Mouse (Mus musculus) thymus, postnatal 4 days (tissue): ENCODE data around the gene Lrrc9.

ENCODE experiments used
- DNase-seq: peaks from one replicate; pipeline ENCODE4 v3.0.0; 2021

The Lrrc9 gene

GRCm38 (mm10) chr12:72441839-72442576, at the start of gene Lrrc9:
Gene Lrrc9 (plus strand): TSS chr12:72441866.
- DNase-seq, result peak; percentile 72

- no peak for DNase-seq
These were observed 48.4 kb upstream of the Lrrc9 start for GRCm38 (mm10) chr12:72393046-72393805.

GRCm38 (mm10) chr12:72405031-72405430, 36.6 kb upstream of the Lrrc9 start:
- DNase-seq, result no peak

DNA sequence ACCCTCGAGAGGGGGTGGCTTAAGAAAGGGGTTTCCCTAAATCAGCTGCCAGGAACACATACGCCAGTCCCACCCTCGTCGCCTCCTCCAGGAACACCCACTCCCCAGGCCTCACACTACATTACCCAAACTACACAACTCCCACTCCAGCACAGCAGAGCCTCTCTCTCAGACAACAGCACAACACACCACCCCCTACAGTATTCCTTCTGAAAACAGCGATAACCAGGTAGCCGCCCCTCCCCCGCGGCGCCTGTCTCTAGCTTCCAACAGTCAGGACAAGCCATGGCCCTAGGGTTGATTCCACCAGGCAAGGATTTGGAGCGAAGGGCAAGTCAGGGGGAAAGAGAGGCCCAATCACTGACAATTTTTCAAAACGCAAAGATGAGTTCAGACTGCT, 34.5 kb upstream of the Lrrc9 start:
- DNase-seq, result no peak

GRCm38 (mm10) chr12:72407721-72408110, 34.0 kb upstream of the Lrrc9 start:
- no peak for DNase-seq

- peak; percentile 51 for DNase-seq
These were observed 33.4 kb upstream of the Lrrc9 start for GRCm38 (mm10) chr12:72408111-72408891.

DNA sequence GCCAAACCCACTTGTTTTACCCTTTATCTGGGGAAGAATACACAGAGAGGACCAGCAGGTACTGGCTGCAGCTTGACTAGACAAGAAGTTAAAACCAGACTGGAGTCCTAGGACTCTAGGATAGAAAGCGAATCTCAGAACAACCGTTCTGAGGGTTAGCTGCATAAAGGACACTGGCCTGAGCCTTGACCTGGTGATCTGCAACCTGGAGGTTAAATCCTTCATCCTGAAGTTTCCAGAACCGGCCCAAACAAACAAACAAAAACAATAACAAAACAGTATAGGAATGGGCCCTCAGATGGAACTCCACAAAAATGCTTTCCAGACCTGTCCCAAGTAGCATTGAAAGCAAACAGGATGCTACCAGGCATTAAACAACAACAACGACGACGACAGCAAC, 32.7 kb upstream of the Lrrc9 start, which contains the start of gene Rtn1:
Gene Rtn1, minus strand, starts transcription at position 101 of the 400 bp plus-strand sequence.
- no peak for DNase-seq

GRCm38 (mm10) chr12:72417762-72418161, 23.9 kb upstream of the Lrrc9 start:
- peak; percentile 12 for DNase-seq

DNA sequence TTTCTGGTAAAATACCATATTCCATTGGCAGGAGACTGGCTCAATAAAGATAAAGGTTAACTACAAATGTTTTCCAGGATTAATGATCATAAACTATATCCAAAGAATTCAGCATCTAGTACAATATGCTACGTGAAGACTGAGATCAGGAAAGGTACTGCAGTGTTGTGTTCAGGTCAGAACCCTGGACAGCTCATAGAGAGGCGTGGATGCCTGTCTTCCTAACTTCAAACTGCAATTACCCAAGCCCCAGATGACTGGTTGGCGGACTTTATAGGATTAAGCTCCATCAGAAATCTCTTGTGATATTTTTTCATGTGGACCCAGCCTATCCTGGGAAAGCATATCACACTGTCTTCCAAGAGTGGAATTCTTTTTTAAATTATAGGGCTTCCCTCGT, 19.0 kb upstream of the Lrrc9 start:
- no peak for DNase-seq

DNA sequence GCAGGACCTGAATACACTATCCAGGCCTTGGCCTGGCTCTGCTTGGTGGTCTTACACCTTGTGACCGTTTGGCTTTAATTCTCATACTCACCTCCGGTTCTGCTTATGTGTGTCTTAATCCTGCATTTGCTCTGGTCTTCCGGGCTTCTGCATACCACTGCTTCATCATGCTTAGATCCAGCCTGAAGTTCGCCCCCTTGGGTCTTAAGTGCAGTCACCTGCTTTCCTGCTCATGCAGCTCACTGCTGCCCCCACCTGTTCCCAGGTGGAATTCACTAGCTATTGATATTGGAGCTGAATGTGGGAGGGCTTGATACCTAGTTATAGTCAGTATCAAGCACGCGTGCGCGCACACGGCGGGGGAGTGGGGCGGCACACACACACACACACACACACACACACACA, 13.9 kb upstream of the Lrrc9 start:
- DNase-seq, result peak; percentile 81

DNA sequence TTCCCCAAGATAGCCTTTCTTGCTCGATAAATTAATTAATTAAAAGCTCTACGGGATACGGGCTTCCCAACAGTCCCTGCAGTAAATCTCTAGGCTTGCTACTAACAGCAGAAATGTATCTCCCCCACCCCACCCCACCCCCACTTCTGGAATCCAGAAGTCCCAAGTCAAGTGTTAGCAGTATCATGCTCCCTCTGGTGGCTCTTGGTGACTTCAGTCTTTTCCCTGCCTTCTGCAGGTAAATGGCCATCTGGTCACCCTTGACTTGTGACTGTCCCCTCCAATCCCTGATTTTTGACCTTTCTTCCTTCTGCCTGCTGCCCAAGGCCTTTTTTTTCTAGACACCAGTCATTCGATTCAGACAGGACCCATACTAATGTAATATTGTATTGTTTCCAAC, 9.5 kb upstream of the Lrrc9 start:
- DNase-seq, result no peak

- no peak for DNase-seq
These were observed 8.3 kb upstream of the Lrrc9 start for GRCm38 (mm10) chr12:72433241-72433865.

DNA sequence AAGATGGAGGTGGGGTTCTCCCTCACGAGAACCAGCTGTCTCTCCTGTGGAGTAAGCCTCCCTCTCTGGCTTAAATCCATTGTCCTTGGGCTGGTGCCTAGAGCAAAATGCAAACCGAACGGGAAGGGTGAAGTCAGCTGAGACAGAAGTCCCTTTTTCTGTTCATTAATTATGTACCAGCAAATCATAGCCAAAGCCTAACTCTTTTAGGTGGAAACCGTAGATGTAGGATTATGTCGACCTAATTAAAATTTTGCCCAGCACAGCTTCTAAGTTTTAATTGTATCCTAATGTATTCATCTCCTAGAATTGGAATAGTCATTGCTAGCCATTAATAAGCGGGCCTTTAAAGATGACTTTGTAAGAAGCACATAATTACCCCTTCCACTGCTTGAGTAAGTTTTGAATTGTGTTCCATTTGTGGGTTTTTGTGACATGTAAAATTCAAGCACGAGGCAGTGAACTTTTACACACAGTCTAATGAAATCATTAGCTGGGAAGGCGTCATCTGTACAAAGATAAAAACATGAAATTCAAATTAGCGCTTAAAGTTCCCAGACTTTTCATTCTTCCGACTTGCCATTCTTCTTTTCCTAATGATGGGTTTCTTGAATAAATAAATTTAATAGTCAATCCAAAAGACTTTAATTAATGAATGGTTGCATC, 3.9 kb upstream of the Lrrc9 start:
- DNase-seq, result no peak

GRCm38 (mm10) chr12:72438961-72439480, 2.6 kb upstream of the Lrrc9 start:
- no peak for DNase-seq

GRCm38 (mm10) chr12:72453941-72454340, 12.3 kb downstream of the Lrrc9 start:
- no peak for DNase-seq

- no peak for DNase-seq
These were observed 19.7 kb downstream of the Lrrc9 start for GRCm38 (mm10) chr12:72461191-72461893.

- peak; percentile 79 for DNase-seq
These were observed 20.3 kb downstream of the Lrrc9 start for GRCm38 (mm10) chr12:72461894-72462530.

- no peak for DNase-seq
These were observed 24.3 kb downstream of the Lrrc9 start for GRCm38 (mm10) chr12:72465826-72466501.

DNA sequence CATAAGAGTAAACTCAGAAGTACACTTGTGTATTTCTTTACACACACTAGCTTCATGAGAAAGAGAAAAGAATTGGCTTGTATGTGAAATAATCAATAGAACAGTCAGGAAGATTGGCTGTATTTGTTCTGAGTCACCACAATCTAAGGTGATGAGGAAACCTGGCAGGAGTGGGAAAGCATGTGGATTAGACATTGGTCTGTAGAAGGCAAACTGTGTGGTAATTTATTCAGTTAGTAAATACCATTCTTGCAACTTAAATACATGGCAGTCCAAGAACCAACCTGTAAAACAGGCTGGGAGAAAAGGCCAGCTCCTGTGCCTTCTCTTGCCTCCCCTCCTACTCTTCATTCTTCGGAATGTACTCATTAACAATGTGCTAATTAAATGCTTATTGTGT, 25.6 kb downstream of the Lrrc9 start:
- DNase-seq, result no peak

DNA sequence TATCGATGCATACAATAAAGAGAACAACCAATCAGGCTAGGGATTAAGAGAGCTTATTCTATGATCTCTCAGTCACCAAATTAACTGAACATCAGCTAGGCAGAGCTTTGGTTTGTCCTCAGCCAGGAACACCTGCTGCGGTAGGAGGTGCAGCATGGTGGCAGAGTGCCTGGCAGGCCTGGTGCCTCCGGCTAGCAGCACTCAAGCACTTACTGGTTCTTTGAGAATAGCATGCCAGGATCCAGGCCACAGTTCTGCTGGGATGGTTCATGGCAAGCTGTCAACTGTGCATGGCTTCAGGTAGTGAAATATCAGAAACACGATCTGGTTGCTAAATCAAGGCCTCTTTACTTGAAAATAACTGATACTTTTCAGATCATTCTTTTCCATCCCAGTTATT, 26.1 kb downstream of the Lrrc9 start:
- no peak for DNase-seq
